Mouse (Mus musculus): ENCODE results near the gene Ndufa3. TPM values are rescaled to one million over a fixed set of nuclear protein-coding genes. Genes with fewer than 3 reads are reported as not detected.
A peak's percentile ranks its signal among the peaks of the same experiment; 100 is the strongest.

Ndufa3 gene
- polyA plus RNA-seq, 1 experiment from 2014 or later, result 249 TPM

GRCm38 (mm10) chr7:3601119-3601518 is 16.1 kb upstream of the Ndufa3 start:
- H3K4me2 ChIP-seq (ENCODE audit: low read depth, low read length), result no peak overlapping the region
- no peak overlapping the region for H3K4me3 ChIP-seq (ENCODE audit: low read depth, low read length)
- ATAC-seq (ENCODE audit: low read depth), result no peak
- H3K36me3 ChIP-seq (ENCODE audit: control insufficient read depth, insufficient read depth), result no peaks in the 10 kb centered on the region
- no peaks in the 10 kb centered on the region for H3K9me3 ChIP-seq (replicated peaks; ENCODE audit: control insufficient read depth, low read length)
- no peaks in the 10 kb centered on the region for H3K4me1 ChIP-seq (ENCODE audit: control insufficient read depth, low read depth, low read length)
- no peak overlapping the region for H3K9ac ChIP-seq (ENCODE audit: low read depth, low read length)
- H3K27me3 ChIP-seq (ENCODE audit: control insufficient read depth, insufficient read depth, low read depth, low read length), result no peaks in the 10 kb centered on the region
- 8% methylated on average over 4 of the region's 4 CpGs for WGBS (ENCODE audit: insufficient replicate concordance)
- no peak overlapping the region for H3K27ac ChIP-seq (ENCODE audit: low read length)

GRCm38 (mm10) chr7:3606798-3607197 is 10.4 kb upstream of the Ndufa3 start:
- Histone ChIP-seq H3K9ac (ENCODE audit: low read depth, low read length) (no peak overlapping the region), H3K4me1 (ENCODE audit: control insufficient read depth, low read depth, low read length) (no peaks in the 10 kb centered on the region), H3K27me3 (ENCODE audit: control insufficient read depth, insufficient read depth, low read depth, low read length) (no peaks in the 10 kb centered on the region), H3K4me2 (ENCODE audit: low read depth, low read length) (no peak overlapping the region), H3K36me3 (ENCODE audit: control insufficient read depth, insufficient read depth) (no peaks in the 10 kb centered on the region), H3K4me3 (ENCODE audit: low read depth, low read length) (no peak overlapping the region), H3K27ac (ENCODE audit: low read length) (no peak overlapping the region), H3K9me3 (replicated peaks; ENCODE audit: control insufficient read depth, low read length) (no peaks in the 10 kb centered on the region)
- ATAC-seq (ENCODE audit: low read depth), result peak; percentile 53
- 11% methylated on average over 2 of the region's 2 CpGs for WGBS (ENCODE audit: insufficient replicate concordance)

GRCm38 (mm10) chr7:3607391-3607790 is 9.8 kb upstream of the Ndufa3 start:
- no peaks in the 10 kb centered on the region for H3K4me1 ChIP-seq (ENCODE audit: control insufficient read depth, low read depth, low read length)
- H3K9me3 ChIP-seq (replicated peaks; ENCODE audit: control insufficient read depth, low read length), result no peaks in the 10 kb centered on the region
- no peak overlapping the region for H3K27ac ChIP-seq (ENCODE audit: low read length)
- no peak overlapping the region for H3K9ac ChIP-seq (ENCODE audit: low read depth, low read length)
- H3K4me2 ChIP-seq (ENCODE audit: low read depth, low read length), result no peak overlapping the region
- no peaks in the 10 kb centered on the region for H3K27me3 ChIP-seq (ENCODE audit: control insufficient read depth, insufficient read depth, low read depth, low read length)
- no peaks in the 10 kb centered on the region for H3K36me3 ChIP-seq (ENCODE audit: control insufficient read depth, insufficient read depth)
- WGBS (ENCODE audit: insufficient replicate concordance), result 65% methylated on average over 6 of the region's 6 CpGs
- H3K4me3 ChIP-seq (ENCODE audit: low read depth, low read length), result no peak overlapping the region
- ATAC-seq (ENCODE audit: low read depth), result no peak

- Histone ChIP-seq H3K36me3 (ENCODE audit: control insufficient read depth, insufficient read depth) (no peaks in the 10 kb centered on the region), H3K4me1 (ENCODE audit: control insufficient read depth, low read depth, low read length) (no peaks in the 10 kb centered on the region), H3K27ac (ENCODE audit: low read length) (no peak overlapping the region), H3K27me3 (ENCODE audit: control insufficient read depth, insufficient read depth, low read depth, low read length) (no peaks in the 10 kb centered on the region), H3K4me2 (ENCODE audit: low read depth, low read length) (no peak overlapping the region), H3K4me3 (ENCODE audit: low read depth, low read length) (no peak overlapping the region), H3K9ac (ENCODE audit: low read depth, low read length) (no peak overlapping the region), H3K9me3 (replicated peaks; ENCODE audit: control insufficient read depth, low read length) (no peaks in the 10 kb centered on the region)
- 80% methylated on average over 3 of the region's 3 CpGs for WGBS (ENCODE audit: insufficient replicate concordance)
- no peak for ATAC-seq (ENCODE audit: low read depth)
These were observed 8.5 kb upstream of the Ndufa3 start for GRCm38 (mm10) chr7:3608668-3609067.

- Histone ChIP-seq H3K36me3 (ENCODE audit: control insufficient read depth, insufficient read depth) (no peaks in the 10 kb centered on the region), H3K9me3 (replicated peaks; ENCODE audit: control insufficient read depth, low read length) (no peaks in the 10 kb centered on the region), H3K27ac (ENCODE audit: low read length) (no peak overlapping the region), H3K4me3 (ENCODE audit: low read depth, low read length) (no peak overlapping the region), H3K27me3 (ENCODE audit: control insufficient read depth, insufficient read depth, low read depth, low read length) (no peaks in the 10 kb centered on the region), H3K4me1 (ENCODE audit: control insufficient read depth, low read depth, low read length) (no peaks in the 10 kb centered on the region), H3K4me2 (ENCODE audit: low read depth, low read length) (no peak overlapping the region), H3K9ac (ENCODE audit: low read depth, low read length) (no peak overlapping the region)
- 39% methylated on average over 3 of the region's 3 CpGs for WGBS (ENCODE audit: insufficient replicate concordance)
- ATAC-seq (ENCODE audit: low read depth), result peak; percentile 79
These were observed 8.1 kb upstream of the Ndufa3 start for GRCm38 (mm10) chr7:3609082-3609481.

- ATAC-seq (ENCODE audit: low read depth), result no peak
- 21% methylated on average over 3 of the region's 3 CpGs for WGBS (ENCODE audit: insufficient replicate concordance)
These were observed 6.7 kb upstream of the Ndufa3 start for GRCm38 (mm10) chr7:3610437-3610836.

GRCm38 (mm10) chr7:3611006-3611405 is 6.2 kb upstream of the Ndufa3 start:
- Histone ChIP-seq H3K4me2 (ENCODE audit: low read depth, low read length) (no peak overlapping the region), H3K36me3 (ENCODE audit: control insufficient read depth, insufficient read depth) (no peaks in the 10 kb centered on the region), H3K4me1 (ENCODE audit: control insufficient read depth, low read depth, low read length) (no peaks in the 10 kb centered on the region), H3K9me3 (replicated peaks; ENCODE audit: control insufficient read depth, low read length) (no peaks in the 10 kb centered on the region), H3K27ac (ENCODE audit: low read length) (no peak overlapping the region), H3K4me3 (ENCODE audit: low read depth, low read length) (no peak overlapping the region), H3K9ac (ENCODE audit: low read depth, low read length) (no peak overlapping the region), H3K27me3 (ENCODE audit: control insufficient read depth, insufficient read depth, low read depth, low read length) (no peaks in the 10 kb centered on the region)
- ATAC-seq (ENCODE audit: low read depth), result peak; percentile 30
- 66% methylated on average over 13 of the region's 13 CpGs for WGBS (ENCODE audit: insufficient replicate concordance)

More at GRCm38 (mm10) chr7:3610437-3610836, 6.7 kb upstream of the Ndufa3 start:
- no peaks in the 10 kb centered on the region for H3K4me1 ChIP-seq (ENCODE audit: control insufficient read depth, low read depth, low read length)
- H3K27me3 ChIP-seq (ENCODE audit: control insufficient read depth, insufficient read depth, low read depth, low read length), result no peaks in the 10 kb centered on the region
- no peak overlapping the region for H3K9ac ChIP-seq (ENCODE audit: low read depth, low read length)
- H3K4me3 ChIP-seq (ENCODE audit: low read depth, low read length), result no peak overlapping the region
- no peaks in the 10 kb centered on the region for H3K36me3 ChIP-seq (ENCODE audit: control insufficient read depth, insufficient read depth)
- H3K27ac ChIP-seq (ENCODE audit: low read length), result no peak overlapping the region
- no peaks in the 10 kb centered on the region for H3K9me3 ChIP-seq (replicated peaks; ENCODE audit: control insufficient read depth, low read length)
- no peak overlapping the region for H3K4me2 ChIP-seq (ENCODE audit: low read depth, low read length)

GRCm38 (mm10) chr7:3614021-3614420 is 3.2 kb upstream of the Ndufa3 start:
- no peak for ATAC-seq (ENCODE audit: low read depth)
- Histone ChIP-seq H3K9ac (ENCODE audit: low read depth, low read length) (no peak overlapping the region), H3K27ac (ENCODE audit: low read length) (no peak overlapping the region), H3K9me3 (replicated peaks; ENCODE audit: control insufficient read depth, low read length) (no peaks in the 10 kb centered on the region), H3K4me2 (ENCODE audit: low read depth, low read length) (no peak overlapping the region), H3K4me1 (ENCODE audit: control insufficient read depth, low read depth, low read length) (peaks cover 15% of the 10 kb centered on the region), H3K27me3 (ENCODE audit: control insufficient read depth, insufficient read depth, low read depth, low read length) (no peaks in the 10 kb centered on the region), H3K4me3 (ENCODE audit: low read depth, low read length) (no peak overlapping the region), H3K36me3 (ENCODE audit: control insufficient read depth, insufficient read depth) (no peaks in the 10 kb centered on the region)
- WGBS (ENCODE audit: insufficient replicate concordance), result 56% methylated on average over 3 of the region's 3 CpGs

- Histone ChIP-seq H3K4me2 (ENCODE audit: low read depth, low read length) (peak within 1 kb of the TSS; percentile 76), H3K27ac (ENCODE audit: low read length) (peak within 1 kb of the TSS; percentile 74; the same call in 1 of the 2 replicates), H3K4me3 (ENCODE audit: low read depth, low read length) (peak within 1 kb of the TSS; percentile 85), H3K27me3 (ENCODE audit: control insufficient read depth, insufficient read depth, low read depth, low read length) (no peaks in the 10 kb centered on the region), H3K9me3 (replicated peaks; ENCODE audit: control insufficient read depth, low read length) (no peaks in the 10 kb centered on the region), H3K9ac (ENCODE audit: low read depth, low read length) (peak within 1 kb of the TSS; percentile 31; the same call in 1 of the 2 replicates), H3K36me3 (ENCODE audit: control insufficient read depth, insufficient read depth) (peaks cover 10% of the 10 kb centered on the region), H3K4me1 (ENCODE audit: control insufficient read depth, low read depth, low read length) (peaks cover 15% of the 10 kb centered on the region)
- no peak for ATAC-seq (ENCODE audit: low read depth)
- WGBS (ENCODE audit: insufficient replicate concordance), result 51% methylated on average over 4 of the region's 4 CpGs
These were observed 1.1 kb upstream of the Ndufa3 start, which contains the start of gene Oscar for GRCm38 (mm10) chr7:3616057-3616388. Oscar (minus strand) TSS chr7:3616157.
